Mouse (Mus musculus) liver, postnatal 0 days (tissue): ENCODE data around the gene Gm45021. TPM values are rescaled to one million over a fixed set of nuclear protein-coding genes. Genes with fewer than 3 reads are reported as not detected.

Experiments
- ATAC-seq: fragments of 200-750 bp; cut with Nextera tagmentation; 2 replicates; pipeline ENCODE4 v1.8.0; 2017; ENCODE audit warnings: mild to moderate bottlenecking, moderate library complexity
- DNase-seq: peaks from one replicate; pipeline ENCODE4 v3.0.0-alpha.2; 2016
- H3K27ac ChIP-seq: fragments of 300-500 bp; sonication (generic); 2 replicates; pipeline ENCODE4 v1.5.1; 2014; ENCODE audit warnings: antibody characterized with exemption, moderate library complexity, mild to moderate bottlenecking, low read depth
- H3K27me3 ChIP-seq: fragments of 300-500 bp; sonication (generic); 2 replicates; pipeline ENCODE4 v1.6.1; 2014; ENCODE audit warnings: low read length, control low read depth, mixed read lengths; ENCODE audit not compliant: insufficient read depth
- H3K36me3 ChIP-seq: fragments of 300-500 bp; sonication (generic); replicated peaks from 2 replicates; pipeline ENCODE4 v1.6.1; 2014; ENCODE audit warnings: mild to moderate bottlenecking, control low read depth, low read length, moderate library complexity, mixed read lengths; ENCODE audit not compliant: insufficient read depth
- H3K4me1 ChIP-seq: fragments of 300-500 bp; sonication (generic); 2 replicates; pipeline ENCODE4 v1.6.1; 2014; ENCODE audit warnings: antibody characterized with exemption, mild to moderate bottlenecking, control low read depth; ENCODE audit not compliant: insufficient read depth
- H3K4me2 ChIP-seq: fragments of 300-500 bp; sonication (generic); 2 replicates; pipeline ENCODE4 v1.6.1; 2014; ENCODE audit warnings: low read depth, mild to moderate bottlenecking, low read length, moderate library complexity, mixed read lengths
- H3K4me3 ChIP-seq: fragments of 300-500 bp; sonication (generic); 2 replicates; pipeline ENCODE4 v1.5.1; 2014; ENCODE audit warnings: low read depth, low read length
- H3K9ac ChIP-seq: fragments of 300-500 bp; sonication (generic); replicated peaks from 2 replicates; pipeline ENCODE4 v1.6.1; 2014; ENCODE audit warnings: mild to moderate bottlenecking, moderate library complexity
- H3K9me3 ChIP-seq: fragments of 300-500 bp; sonication (generic); 2 replicates; pipeline ENCODE4 v1.6.1; 2016; ENCODE audit warnings: mild to moderate bottlenecking, control low read depth, low read length, mixed read lengths
- CTCF ChIP-seq: sonication (generic); IDR thresholded peaks from 2 replicates; pipeline ENCODE4 v1.5.1; 2016; ENCODE audit warnings: antibody characterized with exemption, low read depth
- EP300 ChIP-seq: IDR thresholded peaks from 2 replicates; pipeline ENCODE4 v1.6.1; 2016; ENCODE audit warnings: antibody characterized with exemption, low read depth, mild to moderate bottlenecking
- WGBS: fragments of 180-500 bp; shearing (Covaris S2); extraction: QIAGEN DNeasy Blood & Tissue Kit; methylation state at CpG from one replicate; pipeline ENCODE4 v1.1.7; 2014; ENCODE audit not compliant: insufficient replicate concordance; 5-methylcytosine and 5-hydroxymethylcytosine counted together
- polyA plus RNA-seq: library from polyadenylated mRNA; unstranded; fragments of >200 nt; fragmentation: Nextera tagmentation; extraction: Ambion mirVana; gene quantifications from 2 replicates; pipeline ENCODE4 v1.2.1, GENCODE M21; 2015

Gm45021 gene
- polyA plus RNA-seq, result not detected in 2 replicates

DNA sequence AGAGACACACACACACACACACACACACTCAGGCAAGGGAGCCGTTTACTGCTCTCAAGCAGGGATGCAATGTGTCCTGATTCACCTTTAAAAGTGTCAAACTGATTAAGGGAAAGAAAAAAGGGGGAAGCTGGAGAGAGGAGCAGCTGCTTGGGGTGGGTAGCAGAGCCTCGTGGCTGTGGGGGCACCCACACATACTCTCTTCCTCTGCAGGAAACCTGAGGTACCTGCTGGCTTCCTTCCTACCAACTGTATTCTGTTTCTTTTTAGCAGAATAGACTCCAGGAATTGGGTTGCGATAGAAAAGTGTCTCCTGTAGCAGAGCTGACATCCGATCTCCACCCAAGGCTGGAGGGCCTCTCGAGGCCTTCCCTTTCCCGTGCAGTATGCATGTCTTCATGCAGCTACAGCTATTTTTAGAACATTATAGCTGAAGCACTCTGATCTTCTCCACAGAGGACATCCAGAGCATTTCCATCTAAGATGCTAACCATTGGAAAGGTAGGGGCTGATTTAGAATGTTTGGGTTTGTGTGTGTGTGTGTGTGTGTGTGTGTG lies at the start of gene Gm45021:
Gene Gm45021, plus strand, starts transcription at position 417 of the 557 bp plus-strand sequence.
- Histone ChIP-seq H3K9me3 (peaks cover 2% of the 10 kb centered on the region; the same call in 1 of the 2 replicates), H3K9ac (no peak within 1 kb of the TSS), H3K4me2 (no peak within 1 kb of the TSS), H3K4me3 (no peak within 1 kb of the TSS), H3K4me1 (peaks cover 17% of the 10 kb centered on the region), H3K27ac (peak within 1 kb of the TSS; percentile 44; the same call in 1 of the 2 replicates), H3K36me3 (no peaks in the 10 kb centered on the region), H3K27me3 (no peaks in the 10 kb centered on the region)
- no peak for TF ChIP-seq EP300
- TF ChIP-seq CTCF, result no peak
- 34% methylated on average over 6 of the region's 6 CpGs for whole genome bisulfite sequencing
- no peak for ATAC-seq
- DNase-seq, result no peak

DNA sequence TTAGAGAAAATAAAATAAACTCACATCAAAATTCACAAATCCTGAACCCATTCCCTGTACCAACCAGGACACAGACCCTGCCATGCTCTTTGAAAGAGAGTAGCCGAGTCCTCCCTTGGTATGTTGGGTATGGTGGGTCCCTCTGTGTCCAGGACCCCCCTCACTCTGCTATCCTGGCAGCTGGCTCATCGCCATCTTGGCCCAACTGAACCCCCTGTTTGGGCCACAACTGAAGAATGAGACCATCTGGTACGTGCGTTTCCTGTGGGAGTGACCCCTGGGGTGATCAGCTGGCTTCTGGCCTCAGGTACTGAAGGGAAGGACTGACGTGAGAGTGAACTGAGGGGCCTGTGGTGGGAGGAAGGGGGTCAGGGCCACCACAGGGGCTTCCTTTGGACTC lies 49.5 kb upstream of the Gm45021 start:
- Histone ChIP-seq H3K27ac (no peak overlapping the region), H3K9ac (no peak overlapping the region), H3K27me3 (no peaks in the 10 kb centered on the region), H3K4me2 (no peak overlapping the region), H3K36me3 (no peaks in the 10 kb centered on the region), H3K4me3 (no peak overlapping the region), H3K4me1 (peaks cover 3% of the 10 kb centered on the region; the same call in 1 of the 2 replicates), H3K9me3 (no peaks in the 10 kb centered on the region)
- 56% methylated on average over 5 of the region's 5 CpGs for WGBS
- TF ChIP-seq EP300 (no peak), CTCF (no peak)
- ATAC-seq (no peak), DNase-seq (peak; percentile 14)

DNA sequence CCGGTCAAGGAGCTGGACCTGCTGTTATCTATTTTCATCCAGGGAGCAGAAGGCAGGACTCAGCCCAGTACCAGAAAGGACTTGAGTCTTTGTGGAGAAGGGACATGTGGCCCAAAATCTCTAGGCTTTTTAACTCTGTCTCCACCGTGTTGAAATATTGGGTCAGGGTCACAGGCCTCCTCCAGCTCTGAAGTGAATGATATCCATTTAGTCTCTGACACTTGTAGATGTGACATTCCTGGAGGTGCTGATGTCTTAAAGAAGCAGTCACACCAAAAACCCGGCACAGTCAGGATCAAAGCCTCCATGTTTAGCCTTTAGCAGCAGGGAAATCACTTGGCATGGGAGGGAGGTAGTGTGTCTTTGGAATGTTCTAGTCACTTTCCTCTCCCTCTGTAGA lies 48.7 kb upstream of the Gm45021 start:
- Histone ChIP-seq H3K9me3 (no peaks in the 10 kb centered on the region), H3K27ac (no peak overlapping the region), H3K36me3 (no peaks in the 10 kb centered on the region), H3K4me2 (no peak overlapping the region), H3K27me3 (no peaks in the 10 kb centered on the region), H3K9ac (no peak overlapping the region), H3K4me3 (no peak overlapping the region), H3K4me1 (peaks cover 3% of the 10 kb centered on the region; the same call in 1 of the 2 replicates)
- WGBS, result 75% methylated on average over 3 of the region's 3 CpGs
- no peak for ATAC-seq
- TF ChIP-seq CTCF (no peak), EP300 (no peak)
- no peak for DNase-seq

DNA sequence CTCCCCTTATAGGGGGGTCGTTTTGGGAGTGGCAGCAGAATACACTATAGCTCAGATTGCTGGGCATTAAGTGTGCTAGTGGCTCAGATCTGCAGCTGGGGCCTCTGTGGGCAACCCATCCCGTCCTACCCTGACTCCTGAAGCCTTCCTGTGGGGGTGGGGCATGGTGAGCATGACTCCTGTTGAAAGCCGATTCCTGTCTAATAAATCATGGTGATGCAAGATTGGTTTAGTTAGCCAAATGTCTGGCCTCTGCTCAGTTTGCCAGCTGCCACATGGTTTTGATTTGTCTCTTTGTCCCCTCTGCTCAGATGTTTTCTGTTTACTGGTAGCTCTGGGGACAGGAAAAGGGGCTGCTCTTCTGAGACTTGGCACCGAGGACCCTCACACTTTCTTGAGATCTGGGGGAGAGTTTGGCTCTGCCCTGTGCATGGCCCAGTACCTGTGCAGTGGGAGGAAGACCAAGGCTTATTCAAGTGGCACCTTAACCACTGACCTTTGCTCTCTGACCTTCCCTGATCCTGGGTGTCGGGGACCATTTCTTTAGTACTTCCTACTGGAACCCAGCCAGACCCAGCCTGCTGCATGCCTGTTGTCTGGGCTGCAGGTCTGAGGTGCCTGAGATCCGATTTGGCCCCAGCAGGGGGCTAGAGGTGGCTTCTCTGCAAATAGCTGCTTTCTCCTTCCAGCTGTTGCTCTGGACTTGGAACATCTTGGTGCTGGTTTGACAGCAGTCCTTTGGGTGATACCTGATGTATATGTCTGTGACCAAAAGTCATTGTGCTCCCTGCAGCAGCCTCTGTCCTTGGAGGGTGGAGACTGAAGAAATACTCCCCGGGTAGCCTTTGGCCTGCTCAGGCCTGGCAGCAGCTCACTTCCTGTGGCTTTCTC lies 47.6 kb upstream of the Gm45021 start:
- H3K27ac ChIP-seq, result no peak overlapping the region
- WGBS, result 31% methylated on average over 7 of the region's 7 CpGs
- H3K9ac ChIP-seq, result no peak overlapping the region
- TF ChIP-seq EP300 (no peak), CTCF (no peak)
- ATAC-seq (no peak; the same call in 1 of the 2 replicates), DNase-seq (peak; percentile 15)
- no peak overlapping the region for H3K4me2 ChIP-seq
- no peak overlapping the region for H3K4me3 ChIP-seq
- no peaks in the 10 kb centered on the region for H3K27me3 ChIP-seq
- no peaks in the 10 kb centered on the region for H3K9me3 ChIP-seq
- peaks cover 6% of the 10 kb centered on the region for H3K4me1 ChIP-seq
- H3K36me3 ChIP-seq, result no peaks in the 10 kb centered on the region

DNA sequence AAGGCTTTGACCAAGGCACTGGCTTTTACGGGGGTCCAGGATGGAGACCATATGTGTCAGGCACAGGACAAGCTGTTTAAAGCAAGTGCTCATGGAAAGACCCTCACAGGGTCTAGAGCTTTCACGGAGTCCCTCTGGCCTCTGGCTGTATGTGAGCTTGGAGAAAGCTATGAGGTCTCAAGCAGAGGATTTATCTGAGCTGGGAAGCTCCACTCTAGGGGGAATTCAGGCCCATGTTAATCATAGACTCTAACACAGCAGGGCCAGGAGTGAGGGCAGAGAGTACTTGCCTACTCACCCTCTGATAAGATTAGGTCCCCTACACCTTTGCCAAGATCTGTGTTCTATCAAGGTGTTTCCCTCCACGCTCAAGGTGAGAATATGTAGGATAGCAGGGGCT lies 46.8 kb upstream of the Gm45021 start:
- WGBS, result 76% methylated on average over 3 of the region's 3 CpGs

DNA sequence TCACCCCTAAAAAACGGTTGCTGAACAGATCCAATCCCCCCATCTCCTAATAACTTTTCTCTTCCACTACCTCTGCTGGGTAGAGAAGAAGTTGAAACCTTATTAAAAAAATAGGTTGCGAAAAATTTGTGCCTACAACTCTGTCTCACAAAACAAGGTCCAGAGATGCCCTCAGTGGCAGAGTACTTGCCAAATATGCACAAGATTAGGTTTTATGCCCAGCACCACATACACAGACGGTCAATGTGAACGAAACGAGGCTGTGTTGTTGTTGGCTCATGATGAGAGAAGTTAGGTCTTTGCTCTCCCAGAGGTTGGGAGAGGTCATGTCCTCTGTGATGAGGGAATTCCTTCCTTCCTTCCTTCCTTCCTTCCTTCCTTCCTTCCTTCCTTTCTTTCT lies 44.2 kb upstream of the Gm45021 start:
- no peaks in the 10 kb centered on the region for H3K36me3 ChIP-seq
- no peak overlapping the region for H3K27ac ChIP-seq
- 73% methylated on average over 5 of the region's 5 CpGs for WGBS
- H3K4me3 ChIP-seq, result no peak overlapping the region
- no peak for TF ChIP-seq CTCF
- TF ChIP-seq EP300, result no peak
- DNase-seq, result no peak
- no peaks in the 10 kb centered on the region for H3K9me3 ChIP-seq
- no peak for ATAC-seq
- H3K27me3 ChIP-seq, result no peaks in the 10 kb centered on the region
- no peak overlapping the region for H3K4me2 ChIP-seq
- peaks cover 12% of the 10 kb centered on the region for H3K4me1 ChIP-seq
- no peak overlapping the region for H3K9ac ChIP-seq

More for the DNA sequence above, 46.8 kb upstream of the Gm45021 start:
- H3K9ac ChIP-seq, result no peak overlapping the region
- ATAC-seq, result no peak
- peaks cover 7% of the 10 kb centered on the region for H3K4me1 ChIP-seq
- H3K9me3 ChIP-seq, result no peaks in the 10 kb centered on the region
- DNase-seq, result peak; percentile 7
- H3K27me3 ChIP-seq, result no peaks in the 10 kb centered on the region
- H3K4me3 ChIP-seq, result no peak overlapping the region
- H3K27ac ChIP-seq, result no peak overlapping the region
- no peak overlapping the region for H3K4me2 ChIP-seq
- TF ChIP-seq CTCF, result no peak
- TF ChIP-seq EP300, result no peak
- no peaks in the 10 kb centered on the region for H3K36me3 ChIP-seq
